Mouse (Mus musculus): ENCODE measurements at regions not wholly inside any gene's neighbourhood (a gene's known extent, or its start where the extent isn't known, plus 50 kb on each side); places are given as distances from the start of the nearest gene placed in this dataset.

- TF ChIP-seq CTCF (conservative IDR thresholded peaks at IDR 0.05 in 1 of 2, IDR thresholded peaks at IDR 0.05 in 1 of 2; ENCODE audit: low read depth in 2 of 2, low read length in 2 of 2) (no peak), MYC (IDR thresholded peaks at IDR 0.05; ENCODE audit: low read depth, low read length) (no peak), ELF1 (IDR thresholded peaks at IDR 0.05; ENCODE audit: low read depth, low read length) (no peak), MEF2A (IDR thresholded peaks at IDR 0.05; ENCODE audit: borderline replicate concordance, low read depth, low read length) (no peak), NRF1 (IDR thresholded peaks at IDR 0.05; ENCODE audit: low read depth, low read length) (no peak), TCF12 (IDR thresholded peaks at IDR 0.05; ENCODE audit: low read depth, low read length) (no peak), ZKSCAN1 (IDR thresholded peaks at IDR 0.05; ENCODE audit: borderline replicate concordance, low read depth, low read length) (no peak), ETS1 (conservative IDR thresholded peaks at IDR 0.05; ENCODE audit: low read depth, low read length) (no peak)
Observed at GRCm38 (mm10) chr2:169424166-169424920, 163.2 kb downstream of the Gm11011 start.

Data from CH12.LX (cell line).